Mouse (Mus musculus) urinary bladder, postnatal 10 days (tissue): Measurements from ENCODE around the gene Kcnk18.

Source experiments
- DNase-seq: peaks from one replicate; pipeline ENCODE4 v3.0.0; 2022; ENCODE audit warnings: low spot score

The Kcnk18 gene

DNA sequence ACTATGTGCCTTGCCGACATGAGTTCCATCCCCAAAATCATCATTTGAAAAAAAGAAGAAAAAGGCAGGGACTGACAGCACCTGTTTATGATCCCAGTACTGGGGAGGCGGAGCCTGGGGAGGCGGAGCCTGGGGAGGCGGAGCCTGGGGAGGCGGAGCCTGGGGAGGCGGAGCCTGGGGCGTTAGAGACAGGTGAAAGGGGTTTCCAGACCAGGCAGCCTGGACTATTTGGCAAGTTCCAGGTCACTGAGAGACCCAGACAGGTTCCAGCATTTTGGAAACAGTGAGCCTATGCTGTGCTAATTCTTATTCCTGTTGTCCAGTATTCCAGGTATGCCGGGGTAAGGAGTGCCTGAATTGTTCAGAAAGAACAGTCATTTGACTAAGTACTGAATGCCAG lies at the start of gene Kcnk18:
Gene Kcnk18, plus strand, starts transcription at position 224 of the 400 bp plus-strand sequence.
- DNase-seq: no peak

DNA sequence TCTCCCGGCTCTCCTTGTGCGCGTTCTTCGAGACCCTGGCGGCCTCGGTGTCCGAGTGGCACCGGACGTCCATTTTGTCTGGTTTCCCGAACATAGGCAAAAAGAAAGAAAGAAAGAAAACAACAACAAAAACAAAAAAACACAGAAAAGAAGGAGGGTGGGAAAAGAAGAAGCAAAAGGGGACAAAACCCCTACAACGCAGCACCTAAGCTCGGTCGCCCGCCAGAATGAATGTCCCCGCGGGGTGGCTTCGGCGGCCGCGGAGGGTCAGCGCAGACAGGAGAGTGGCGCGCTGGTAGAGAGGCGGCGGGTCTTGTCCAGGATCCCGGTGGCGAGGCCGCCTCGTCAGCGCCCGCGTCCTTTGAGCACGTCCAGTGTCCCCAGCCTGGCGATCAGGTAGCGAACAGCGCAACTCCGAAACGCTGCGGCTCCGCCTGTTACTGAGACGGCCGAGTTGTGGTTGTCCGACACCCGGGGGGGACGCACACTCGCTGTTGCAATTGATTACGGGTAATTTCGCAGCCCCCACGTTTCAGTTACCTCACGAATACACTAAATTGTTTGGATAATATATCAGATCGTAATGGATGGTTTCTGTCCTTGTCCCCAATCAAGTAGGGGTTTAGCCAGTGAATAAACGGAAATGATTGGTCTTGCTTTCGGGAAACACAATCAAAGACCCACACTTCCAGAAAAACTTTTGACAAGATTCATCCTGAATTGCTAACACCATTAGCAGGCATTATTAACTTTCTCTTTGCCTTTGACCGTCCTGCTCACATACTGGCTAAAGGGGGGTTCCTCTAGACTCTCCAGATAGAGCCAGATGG lies 48.9 kb upstream of the Kcnk18 start, which contains the start of gene Vax1:
Gene Vax1, minus strand, starts transcription at position 121 of the 830 bp plus-strand sequence.
- DNase-seq: no peak

DNA sequence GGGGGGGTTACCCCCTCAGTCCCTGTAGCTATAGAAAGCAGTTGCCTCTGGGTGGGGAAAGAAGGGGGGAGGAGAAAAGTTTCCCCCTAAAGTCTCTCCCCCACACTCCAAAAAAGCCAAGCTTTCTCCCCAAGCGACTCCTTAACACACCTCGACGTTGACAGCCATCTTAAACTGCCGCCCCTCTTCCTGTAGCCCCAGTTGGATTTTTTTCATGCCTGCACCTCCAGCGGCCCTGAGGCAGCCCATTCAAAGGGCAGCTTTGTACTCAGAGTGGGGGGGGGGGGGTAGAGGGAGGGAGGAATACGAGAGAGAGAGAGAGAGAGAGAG lies 48.3 kb upstream of the Kcnk18 start:
- DNase-seq: no peak

DNA sequence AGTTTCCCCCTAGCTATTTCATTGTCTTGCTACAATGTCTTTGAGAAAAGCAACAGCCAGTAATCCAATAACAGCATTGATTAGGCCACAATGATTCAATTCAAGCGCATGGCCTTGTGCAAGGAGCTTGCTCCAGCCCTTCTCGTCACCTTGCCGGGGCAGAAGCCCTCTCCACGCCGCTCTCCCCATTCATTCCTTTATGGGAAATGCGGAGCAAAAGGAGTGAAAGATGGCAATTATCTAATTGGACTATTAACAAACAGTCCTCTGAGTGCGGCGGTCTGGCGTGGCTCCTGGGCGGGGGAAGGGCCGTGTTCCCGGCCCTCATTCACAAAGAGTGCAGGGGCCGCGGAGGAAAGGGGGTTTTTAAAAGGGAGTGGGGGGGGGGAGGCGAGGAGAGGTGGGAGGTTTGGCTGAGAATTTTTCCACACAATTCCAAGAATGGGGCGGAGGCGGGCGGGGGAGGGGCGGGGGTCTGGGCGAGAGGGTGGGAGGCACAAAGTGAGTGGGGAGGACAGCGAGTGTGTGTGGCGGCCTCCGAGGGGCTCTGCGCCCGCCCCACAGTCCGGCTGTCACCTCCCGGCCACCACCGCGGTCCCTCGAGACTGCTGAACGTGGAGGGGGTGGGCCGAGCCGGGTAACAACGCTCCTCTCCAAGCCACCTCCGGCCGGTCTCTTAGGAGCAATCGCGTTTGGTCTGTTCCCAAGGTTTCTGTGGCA lies 47.7 kb upstream of the Kcnk18 start:
- DNase-seq: no peak

DNA sequence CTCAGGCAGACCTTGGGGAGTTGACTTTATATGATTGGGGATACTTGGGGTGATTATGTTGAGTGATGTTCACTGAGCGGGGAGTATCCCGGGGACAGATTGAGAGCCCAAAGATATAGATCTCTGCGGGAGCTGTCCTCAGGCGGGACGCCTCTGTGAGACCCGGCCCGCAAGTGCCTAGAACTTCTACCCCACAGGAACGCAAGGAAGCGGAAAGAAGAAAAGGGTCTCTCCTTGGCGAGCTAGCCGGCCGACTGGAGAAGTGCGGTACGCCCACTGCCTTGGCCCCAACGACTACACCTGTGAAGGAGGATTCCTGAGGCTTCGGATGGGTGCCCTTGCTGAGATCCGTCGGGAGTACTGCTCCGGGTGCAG lies 47.2 kb upstream of the Kcnk18 start:
- DNase-seq: no peak

DNA sequence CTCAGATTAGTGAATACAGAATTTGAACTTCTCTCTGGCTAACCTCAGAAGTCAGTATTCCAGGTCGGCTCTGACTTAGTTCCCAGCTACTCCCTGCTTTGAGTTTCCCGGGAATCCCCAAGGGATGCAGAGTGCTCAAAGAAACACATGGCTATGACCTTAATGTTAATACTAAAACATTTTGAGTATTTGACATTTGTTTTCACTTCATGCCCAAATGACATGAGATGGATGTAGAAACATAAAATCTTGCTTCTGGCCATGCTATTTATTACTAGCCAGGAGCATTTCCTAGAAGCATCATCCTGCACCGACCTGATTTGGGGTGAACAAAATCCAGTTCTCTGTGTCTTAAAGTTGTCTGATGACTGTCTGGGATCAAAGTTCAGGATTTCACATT lies 46.2 kb upstream of the Kcnk18 start:
- DNase-seq: no peak

DNA sequence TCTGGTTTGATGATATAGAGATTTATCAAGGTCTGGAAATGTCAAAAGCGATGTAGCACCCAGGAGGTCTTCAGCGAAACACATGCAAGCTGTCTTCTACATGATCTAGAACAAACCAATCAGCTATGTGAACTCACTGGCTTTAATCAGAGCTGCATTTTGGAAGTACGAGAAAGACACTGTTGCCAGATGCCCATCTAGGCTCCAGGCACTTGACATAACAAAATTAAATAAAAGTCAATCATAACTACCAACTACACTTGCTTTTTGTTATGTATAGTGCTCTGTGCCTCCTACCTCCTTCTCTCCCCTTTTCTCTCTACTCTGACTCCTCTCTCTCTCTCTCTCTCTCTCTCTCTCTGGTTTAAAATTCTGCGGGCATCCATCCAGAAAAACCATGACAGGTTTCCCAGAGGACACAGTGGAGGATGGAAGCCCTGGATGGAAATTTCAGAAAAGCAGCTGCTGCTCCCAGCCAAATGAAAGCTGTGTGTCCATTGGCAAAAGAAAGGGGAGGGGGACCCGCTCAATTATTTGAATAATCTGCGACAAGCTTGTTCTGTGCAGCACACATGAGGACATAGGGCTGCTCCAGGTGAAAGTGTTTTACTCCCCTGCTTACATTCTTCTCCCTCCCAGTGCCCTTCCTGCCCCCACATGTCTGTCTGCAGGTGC lies 45.5 kb upstream of the Kcnk18 start:
- no peak for DNase-seq

DNA sequence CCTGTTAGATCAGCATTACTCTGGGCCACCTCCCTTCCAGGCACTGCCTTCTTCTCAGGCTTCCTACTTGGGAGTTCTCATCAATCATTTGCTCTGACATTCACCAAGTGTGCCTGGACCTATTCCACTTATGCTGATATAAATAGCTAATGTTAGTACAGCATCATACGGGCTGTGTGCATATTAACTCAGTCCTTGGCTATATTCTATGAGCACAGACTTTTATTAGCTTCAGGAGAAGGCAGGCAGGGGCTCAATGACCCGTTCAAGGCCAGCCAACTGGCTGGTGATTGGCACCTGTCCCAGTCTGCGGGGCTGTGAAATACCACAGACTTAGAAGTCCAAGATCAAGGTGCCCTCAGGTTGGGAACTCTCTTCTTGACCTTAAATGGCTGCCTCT lies 35.0 kb upstream of the Kcnk18 start:
- DNase-seq: no peak

DNA sequence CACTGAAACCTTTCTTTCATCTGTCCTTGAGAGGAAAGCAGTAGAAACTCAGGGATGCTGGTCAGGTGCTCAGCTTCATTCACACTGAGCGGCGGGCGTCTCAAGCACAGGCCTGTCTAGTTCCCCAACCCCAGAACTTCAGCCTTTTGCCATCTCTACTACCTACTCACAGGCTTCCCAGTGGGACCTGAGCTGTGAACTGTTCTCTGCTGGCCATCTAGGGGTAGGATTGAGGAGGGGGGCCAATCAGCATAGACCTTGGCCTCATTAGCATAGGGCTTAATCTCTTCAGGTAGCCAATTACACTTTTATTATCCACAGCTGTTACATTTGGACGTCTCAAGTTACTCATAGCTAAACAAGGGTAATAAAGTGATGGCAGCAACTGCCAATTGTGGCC lies 30.0 kb upstream of the Kcnk18 start:
- DNase-seq: no peak

DNA sequence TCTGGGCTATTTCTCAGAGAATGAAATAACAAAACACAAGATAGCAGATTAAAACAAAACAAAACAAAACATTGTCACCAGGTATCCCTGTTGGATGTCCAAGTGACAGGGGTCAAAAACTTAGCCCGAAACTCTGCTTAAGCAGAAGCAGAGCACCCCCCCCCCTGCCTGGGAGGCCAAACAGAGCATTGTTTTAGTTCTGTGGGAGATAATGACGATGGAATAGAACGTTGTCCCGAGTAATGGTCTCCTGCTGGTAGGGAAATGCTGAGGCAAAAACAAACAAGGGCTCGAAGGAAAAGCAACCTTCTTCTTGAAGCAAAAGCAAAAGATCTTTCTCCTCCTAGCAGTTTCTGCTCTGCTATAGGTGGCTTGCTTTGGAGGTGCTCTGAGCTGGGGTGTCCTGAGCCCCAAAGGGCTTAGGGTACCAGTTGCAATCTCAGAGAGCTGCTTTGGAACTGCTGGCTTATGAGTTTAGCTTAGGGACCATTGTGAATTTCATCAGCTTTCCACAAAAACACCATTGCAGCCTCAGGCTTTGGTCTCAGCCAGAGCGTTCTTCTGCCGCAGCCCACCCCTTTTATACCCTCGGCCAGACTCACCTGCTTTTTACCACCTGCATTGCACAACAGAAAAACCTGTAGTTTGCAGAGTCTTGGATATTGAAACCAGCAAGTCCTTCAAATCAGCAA lies 28.4 kb upstream of the Kcnk18 start:
- DNase-seq: no peak

DNA sequence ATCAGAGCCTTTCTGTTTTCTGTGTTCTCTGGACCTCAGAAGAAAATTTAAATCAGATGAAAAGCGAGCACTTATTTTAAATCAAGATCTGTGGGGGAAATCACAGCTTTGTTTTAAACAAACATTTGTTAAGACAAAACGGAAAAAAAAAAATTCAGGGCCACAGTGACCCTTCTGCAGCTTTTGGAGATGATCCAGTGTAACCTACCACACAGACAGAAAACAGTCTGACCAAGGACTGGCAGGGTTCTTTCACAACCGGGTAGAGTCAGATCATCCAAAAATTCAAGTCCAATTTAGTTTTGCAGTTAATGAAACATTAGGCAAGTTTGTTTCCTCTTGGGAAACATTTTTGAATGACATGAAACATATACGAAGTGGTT lies 27.9 kb upstream of the Kcnk18 start:
- no peak for DNase-seq

DNA sequence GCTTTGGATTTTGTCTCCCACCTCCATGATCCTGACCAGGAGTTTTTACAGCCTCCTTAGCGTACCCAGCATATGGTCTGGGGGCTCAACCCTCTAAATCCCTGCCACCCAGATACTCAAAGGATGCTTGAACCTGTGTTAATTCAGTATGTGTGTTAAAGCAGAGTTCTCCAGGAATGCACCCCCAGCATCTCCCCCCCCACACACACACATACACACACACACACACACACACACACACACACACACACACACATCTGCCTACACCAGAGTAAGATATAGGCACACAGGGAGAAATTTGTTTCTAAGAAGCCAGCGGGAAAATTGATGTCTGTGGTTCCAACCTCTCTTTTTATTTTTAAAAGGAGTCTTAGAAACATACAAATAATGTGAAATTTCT lies 26.5 kb upstream of the Kcnk18 start:
- DNase-seq: no peak

DNA sequence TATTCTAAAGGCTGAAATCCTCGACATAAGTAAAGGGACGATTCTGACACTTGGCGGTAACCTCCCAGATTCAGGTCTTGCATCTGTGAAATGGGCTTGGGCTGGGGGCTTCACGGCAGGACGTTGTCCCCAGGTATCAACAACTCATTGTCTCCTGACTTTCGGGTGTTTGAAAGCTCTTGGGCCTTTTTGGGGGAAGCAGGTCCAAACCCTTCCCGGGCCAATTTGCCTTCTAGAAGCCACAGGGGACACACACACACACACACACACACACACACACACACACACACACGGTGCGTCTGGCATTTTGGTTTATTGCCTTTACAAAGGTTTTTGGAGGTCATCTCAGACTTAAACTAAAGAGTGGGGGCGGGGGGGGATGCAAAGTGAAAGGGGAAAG lies 25.6 kb upstream of the Kcnk18 start:
- DNase-seq: no peak

DNA sequence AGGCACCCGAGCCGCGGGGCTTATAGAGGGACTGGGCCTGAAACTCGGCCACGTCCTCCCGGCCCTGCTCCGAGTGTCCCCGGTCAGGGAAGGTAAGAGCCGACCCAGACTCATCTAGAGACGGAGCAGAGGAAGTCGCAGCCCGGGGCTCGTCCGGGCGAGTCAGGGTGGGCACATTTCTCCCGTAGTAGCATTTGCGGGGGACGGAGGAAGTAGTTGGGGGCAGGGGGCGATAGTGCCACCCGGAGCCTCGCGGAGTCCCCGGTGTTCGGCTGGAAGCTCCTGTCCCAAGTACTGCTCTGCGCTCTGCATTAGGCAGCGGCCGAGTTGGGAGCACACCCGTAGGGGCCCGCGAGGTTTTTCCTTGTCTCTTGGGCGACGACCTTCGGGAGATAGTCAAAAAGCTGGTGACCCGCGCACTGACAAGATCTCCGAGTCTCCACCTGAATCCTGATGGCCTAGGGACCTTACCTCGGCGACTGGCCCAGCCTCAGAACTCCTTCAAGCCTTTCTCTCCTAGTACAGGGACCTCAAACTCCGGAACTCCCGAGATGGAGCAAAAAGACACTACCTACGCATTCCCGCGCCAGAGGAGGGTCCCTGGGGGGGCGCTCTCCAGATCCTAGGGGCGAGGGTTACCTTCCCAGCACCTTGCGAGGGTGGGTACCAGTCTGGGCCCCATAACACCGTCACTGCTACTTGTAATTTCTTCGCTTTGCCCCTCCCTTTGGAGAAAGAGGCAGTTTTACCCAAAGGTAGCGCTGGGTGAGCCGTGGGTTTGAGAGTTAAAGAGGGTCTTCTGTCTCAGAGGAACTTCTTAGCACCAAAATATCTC lies 24.8 kb upstream of the Kcnk18 start:
- DNase-seq: no peak

DNA sequence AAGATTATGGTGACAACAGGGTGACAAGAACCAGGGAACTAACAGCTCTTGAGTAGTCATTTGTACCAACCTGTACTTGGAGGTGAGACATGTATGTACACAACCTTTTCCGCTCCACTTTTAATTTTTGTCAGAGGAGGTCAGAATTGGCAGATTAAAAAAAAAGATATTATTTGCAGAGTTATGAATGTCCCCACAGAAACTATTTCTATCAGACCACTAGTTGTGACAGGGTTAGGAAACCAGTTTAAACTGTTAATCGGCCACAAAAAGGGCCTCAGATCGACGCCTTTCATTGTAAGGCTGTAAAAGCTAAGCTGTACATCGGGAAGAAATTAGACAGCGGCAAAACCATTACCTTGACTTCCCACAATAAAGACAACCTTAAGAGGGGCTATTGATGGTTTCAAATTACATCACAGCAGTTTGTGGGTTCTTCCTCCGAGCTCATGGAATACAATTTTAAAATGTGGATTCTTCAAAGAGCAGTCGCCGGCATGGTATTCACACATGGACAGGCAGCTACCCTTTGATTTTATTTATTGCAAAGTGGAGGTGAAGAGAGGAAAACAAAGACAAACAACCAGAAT lies 23.7 kb upstream of the Kcnk18 start:
- no peak for DNase-seq

DNA sequence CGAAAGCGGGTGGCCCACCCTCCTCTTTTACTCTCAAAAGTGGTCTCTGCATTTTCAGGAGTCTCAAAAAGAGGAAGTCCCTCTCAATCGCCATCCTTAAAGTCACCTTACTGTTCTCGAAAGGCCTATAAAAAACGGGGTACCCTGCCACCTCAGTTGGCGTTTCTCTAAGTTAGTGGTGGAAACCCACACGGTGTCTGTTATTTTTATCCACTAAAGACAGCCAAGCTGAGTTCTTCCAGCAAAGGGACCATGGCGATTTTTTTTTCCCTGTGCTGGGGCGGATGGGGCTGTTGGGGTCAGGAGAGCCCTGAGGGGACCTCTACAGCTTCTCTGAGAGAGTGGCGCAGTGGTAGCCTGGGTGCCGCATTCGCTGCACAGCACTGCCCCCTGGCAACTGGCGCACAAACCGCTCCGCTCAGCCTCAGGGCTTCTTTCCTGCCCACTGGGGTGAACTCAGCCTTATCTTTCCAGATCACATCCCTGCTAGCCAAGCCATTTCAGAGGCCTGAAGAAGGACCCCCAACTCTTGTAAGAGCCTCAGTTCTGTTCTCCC lies 22.8 kb upstream of the Kcnk18 start:
- DNase-seq: no peak

DNA sequence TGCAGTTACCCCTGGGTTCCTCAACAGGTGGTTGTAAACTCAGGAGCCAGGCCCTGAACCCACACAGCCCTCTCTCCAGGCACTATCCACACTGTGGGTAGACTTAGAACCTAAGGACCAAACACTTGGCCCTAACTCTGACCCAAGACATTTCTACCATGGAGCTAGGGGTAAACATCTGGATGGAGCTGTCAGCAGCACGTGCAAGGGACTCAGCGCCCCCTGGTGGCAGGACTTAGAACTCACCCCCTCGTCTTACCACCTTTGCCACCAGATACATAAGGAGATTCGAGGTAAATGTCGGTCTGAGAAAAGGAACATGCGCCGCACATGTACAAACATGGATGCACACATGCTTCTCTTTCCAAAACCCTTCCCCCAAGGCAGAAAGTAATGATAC lies 20.9 kb upstream of the Kcnk18 start:
- DNase-seq: no peak

DNA sequence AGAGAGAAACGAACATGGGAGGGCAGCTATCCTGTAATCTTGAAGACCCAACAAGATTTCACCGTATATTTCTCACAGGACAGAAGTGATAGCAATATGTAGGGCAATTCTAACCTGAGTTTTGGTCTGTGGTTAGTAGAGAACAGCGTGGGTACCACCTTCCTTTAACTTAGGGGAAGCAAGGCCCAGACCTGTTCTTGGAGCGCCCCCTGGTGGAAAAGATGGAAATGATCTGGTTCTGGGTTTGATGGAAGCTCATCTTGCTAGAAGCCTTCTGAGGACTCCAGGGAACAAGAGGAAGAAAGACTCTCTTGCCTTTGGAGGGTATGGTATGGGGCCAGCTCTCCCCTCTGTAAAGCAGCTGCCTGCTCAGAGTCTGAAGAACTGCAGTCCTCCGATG lies 10.5 kb upstream of the Kcnk18 start:
- DNase-seq: no peak

DNA sequence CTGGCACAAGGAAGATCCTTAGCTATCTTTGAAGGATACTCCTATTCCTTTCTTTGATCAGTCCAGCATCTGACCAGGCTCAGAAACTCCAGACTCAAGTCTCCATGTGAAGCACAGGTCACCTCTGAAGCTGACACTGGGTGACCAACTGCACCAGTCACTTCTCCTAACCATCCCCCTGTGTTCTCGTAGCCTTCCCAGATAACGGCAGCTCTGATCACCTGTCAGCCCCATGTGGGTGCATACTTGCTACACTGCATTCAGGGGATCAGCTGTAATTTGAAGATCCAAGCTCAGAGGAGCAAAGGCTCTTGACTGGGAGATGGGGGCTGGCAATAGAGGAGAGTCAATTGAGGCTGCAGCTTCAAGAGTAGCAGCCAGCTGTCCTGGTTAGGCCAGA lies 10.0 kb upstream of the Kcnk18 start:
- DNase-seq: no peak

DNA sequence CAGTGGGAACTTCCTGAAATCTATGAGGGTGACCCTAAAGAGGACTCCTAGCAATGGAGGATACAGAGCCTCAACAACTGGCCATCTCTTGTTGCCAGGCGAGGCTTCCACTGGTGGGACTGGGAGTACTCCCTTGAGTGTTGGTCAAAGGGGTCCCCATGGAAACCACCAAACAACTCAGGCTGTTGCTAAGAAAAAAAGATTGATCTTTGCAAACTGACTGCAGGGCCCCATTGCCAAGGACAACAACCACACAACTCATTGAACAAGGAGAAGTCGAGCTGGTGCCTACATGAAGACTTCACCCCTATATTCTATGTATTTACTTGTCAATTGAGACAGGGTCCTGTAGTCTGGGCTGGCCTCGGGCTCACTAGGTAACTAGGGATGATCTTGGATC lies 2.1 kb upstream of the Kcnk18 start:
- no peak for DNase-seq

DNA sequence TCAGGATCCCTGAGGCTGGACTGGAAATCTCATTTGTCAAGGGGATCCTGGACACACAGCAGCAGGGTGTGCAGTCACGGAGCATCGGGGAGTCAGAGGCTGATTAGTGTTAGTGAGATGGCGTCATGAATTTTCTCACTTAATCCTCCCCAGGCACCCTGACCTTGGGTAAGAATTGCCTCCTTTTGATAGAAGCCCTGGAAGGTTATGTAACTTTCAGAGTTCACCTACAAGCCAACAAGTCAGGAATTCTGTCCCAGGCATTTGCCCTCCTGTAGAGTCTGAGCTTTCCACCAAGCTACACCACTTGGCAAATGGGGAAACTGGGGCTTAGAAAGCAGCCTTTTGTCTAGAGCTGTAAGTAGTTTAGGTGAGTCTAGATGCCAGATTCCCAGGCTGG lies 2.1 kb downstream of the Kcnk18 start:
- DNase-seq: no peak
